ENCODE assay signal across 18 mouse cellular contexts in the genomic region with DNA sequence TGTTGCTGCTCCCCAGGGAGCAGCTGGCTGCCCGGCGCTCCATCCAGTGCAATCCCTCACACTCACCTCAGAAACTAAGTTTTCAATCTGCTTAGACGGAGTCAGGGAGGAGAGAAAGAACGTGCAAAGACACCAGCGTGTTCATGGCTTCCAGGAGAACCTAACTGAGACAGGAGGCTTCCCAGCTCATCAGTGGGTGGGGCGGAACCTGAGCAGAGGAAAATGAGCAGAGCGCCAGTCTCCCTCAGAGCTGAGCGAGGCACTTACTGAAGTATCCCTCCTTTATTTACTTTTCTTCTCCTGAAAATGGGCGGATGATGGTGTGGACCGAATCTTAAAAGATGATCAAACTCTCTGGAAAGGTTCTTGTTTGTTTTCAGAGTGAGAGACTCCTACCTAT.
"Had no signal": no experiment of that assay in that cellular context is flagged by ENCODE, and none has a peak within 500 bp of the region (broad histone marks: within the 10 kb centered on the region; RNA-seq: fewer than 3 reads in every experiment).

No protein-coding gene starts in this region.

- H3K27ac ChIP-seq: intestine, embryonic 15.5 days; kidney, embryonic 15.5 days; limb, embryonic 12.5 days; limb, embryonic 15.5 days; liver, embryonic 14.5 days; macrophage; midbrain, embryonic 10.5 days; neural tube, embryonic 12.5 days; neural tube, embryonic 15.5 days had no signal

- DNase-seq: kidney, adult 11 months; kidney, adult 8-10 months; kidney, postnatal 10 days; kidney, postnatal 36 days; liver, postnatal 0 days; lung, embryonic 14.5 days; midbrain, embryonic 14.5 days; thymus, postnatal 25 days had no signal

- H3K4me3 ChIP-seq: intestine, embryonic 15.5 days; kidney, embryonic 15.5 days; limb, embryonic 12.5 days; limb, embryonic 15.5 days; megakaryocyte, embryonic 14.5 days; midbrain, embryonic 10.5 days; neural tube, embryonic 12.5 days; neural tube, embryonic 15.5 days had no signal
